ENCODE assay signal across 11 mouse cellular contexts in the genomic region with DNA sequence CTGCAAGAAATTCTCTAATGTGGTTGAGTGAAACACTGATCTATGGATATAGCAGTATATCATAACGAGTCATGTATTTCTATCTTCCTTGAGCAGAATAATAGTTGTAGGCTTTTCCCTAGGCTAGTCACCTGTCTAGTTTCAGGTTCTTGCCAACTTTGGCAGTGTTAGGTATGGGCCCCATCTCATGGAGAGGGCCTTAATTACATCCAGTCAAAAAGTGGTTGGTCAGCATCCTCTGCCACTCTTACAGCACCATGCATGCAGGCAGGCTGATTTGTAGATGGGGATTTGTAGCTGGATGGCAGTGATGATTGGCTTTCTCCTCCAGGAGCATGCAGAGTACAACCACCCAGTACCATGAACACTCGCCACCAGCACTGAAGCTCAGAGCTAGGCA.
DNase-seq lines count a peak whose midpoint lies in the region; ATAC-seq and TF ChIP-seq lines count a peak whose summit lies in the region.
"Had no signal": no experiment of that assay in that cellular context is flagged by ENCODE, and none has a peak within 500 bp of the region (broad histone marks: within the 10 kb centered on the region; RNA-seq: fewer than 3 reads in every experiment).

No protein-coding gene starts in this region.

- H3K27ac ChIP-seq in intestine, postnatal 0 days (ENCODE audit: low read depth, low read length): no peak overlapping the region
- no peak overlapping the region for H3K27ac ChIP-seq in intestine, embryonic 16.5 days (ENCODE audit: low read length)
- H3K27ac ChIP-seq in midbrain, embryonic 11.5 days (ENCODE audit: low read depth, low read length): no peak overlapping the region
- no peak overlapping the region for H3K27ac ChIP-seq in midbrain, embryonic 15.5 days
- H3K27ac ChIP-seq: heart, embryonic 13.5 days had no signal

- no peaks in the 10 kb centered on the region for H3K27me3 ChIP-seq in intestine, postnatal 0 days (replicated peaks; ENCODE audit: control insufficient read depth, insufficient read depth, low read length)
- no peaks in the 10 kb centered on the region for H3K27me3 ChIP-seq in intestine, embryonic 16.5 days (replicated peaks; ENCODE audit: control insufficient read depth, insufficient read depth, low read length)
- no peaks in the 10 kb centered on the region for H3K27me3 ChIP-seq in midbrain, embryonic 11.5 days (ENCODE audit: control insufficient read depth, insufficient read depth, low read length)
- H3K27me3 ChIP-seq in midbrain, embryonic 15.5 days (replicated peaks): no peaks in the 10 kb centered on the region
- H3K27me3 ChIP-seq: heart, embryonic 13.5 days had no signal

- H3K36me3 ChIP-seq in intestine, postnatal 0 days (ENCODE audit: control insufficient read depth, insufficient read depth): no peaks in the 10 kb centered on the region; the same call in 1 of the 2 replicates
- H3K36me3 ChIP-seq in intestine, embryonic 16.5 days (ENCODE audit: control insufficient read depth, insufficient read depth, low read length): no peaks in the 10 kb centered on the region
- no peaks in the 10 kb centered on the region for H3K36me3 ChIP-seq in midbrain, embryonic 11.5 days (ENCODE audit: control insufficient read depth, insufficient read depth, low read length)
- H3K36me3 ChIP-seq in midbrain, embryonic 15.5 days (replicated peaks): peaks cover 4% of the 10 kb centered on the region; the same call in 1 of the 2 replicates

- H3K4me2 ChIP-seq in intestine, postnatal 0 days (replicated peaks; ENCODE audit: low read depth): no peak overlapping the region
- H3K4me2 ChIP-seq in intestine, embryonic 16.5 days (ENCODE audit: low read depth, low read length): no peak overlapping the region
- no peak overlapping the region for H3K4me2 ChIP-seq in midbrain, embryonic 11.5 days
- no peak overlapping the region for H3K4me2 ChIP-seq in midbrain, embryonic 15.5 days
- H3K4me2 ChIP-seq: heart, embryonic 13.5 days; liver, embryonic 11.5 days had no signal

- no peak overlapping the region for H3K9ac ChIP-seq in intestine, postnatal 0 days (ENCODE audit: low read depth, low read length)
- H3K9ac ChIP-seq in intestine, embryonic 16.5 days (ENCODE audit: low read depth, low read length): no peak overlapping the region
- H3K9ac ChIP-seq in midbrain, embryonic 11.5 days (ENCODE audit: low read length): no peak overlapping the region
- no peak overlapping the region for H3K9ac ChIP-seq in midbrain, embryonic 15.5 days
- H3K9ac ChIP-seq: heart, embryonic 13.5 days had no signal

- H3K4me1 ChIP-seq in intestine, postnatal 0 days (replicated peaks; ENCODE audit: control insufficient read depth, insufficient read depth, low read length): no peaks in the 10 kb centered on the region
- no peaks in the 10 kb centered on the region for H3K4me1 ChIP-seq in intestine, embryonic 16.5 days (ENCODE audit: control insufficient read depth, insufficient read depth, low read length)
- H3K4me1 ChIP-seq in midbrain, embryonic 11.5 days (ENCODE audit: control insufficient read depth, insufficient read depth, low read length): no peaks in the 10 kb centered on the region
- no peaks in the 10 kb centered on the region for H3K4me1 ChIP-seq in midbrain, embryonic 15.5 days
- H3K4me1 ChIP-seq: heart, embryonic 13.5 days had no signal

- TF ChIP-seq CTCF in intestine, postnatal 0 days (IDR thresholded peaks at IDR 0.05; ENCODE audit: low read depth): peak; percentile 42

- no peak overlapping the region for H3K4me3 ChIP-seq in intestine, postnatal 0 days (ENCODE audit: low read depth, low read length)
- H3K4me3 ChIP-seq in intestine, embryonic 16.5 days (ENCODE audit: low read length): no peak overlapping the region
- no peak overlapping the region for H3K4me3 ChIP-seq in midbrain, embryonic 11.5 days (ENCODE audit: low read depth, low read length)
- no peak overlapping the region for H3K4me3 ChIP-seq in midbrain, embryonic 15.5 days
- H3K4me3 ChIP-seq: erythroblast, embryonic 14.5 days; heart, embryonic 13.5 days had no signal

- ATAC-seq in intestine, postnatal 0 days: no peak
- no peak for ATAC-seq in intestine, embryonic 16.5 days
- ATAC-seq in midbrain, embryonic 11.5 days (ENCODE audit: low FRiP score): no peak
- ATAC-seq in midbrain, embryonic 15.5 days (replicated peaks): no peak

- peak; percentile 35 for DNase-seq in midbrain, embryonic 11.5 days (ENCODE audit: low spot score, missing footprints)
- DNase-seq in cerebellum, adult 9-10 months: peak; percentile 43
- DNase-seq in embryo, embryonic 10.5 days (ENCODE audit: low spot score): no peak
- DNase-seq in layer of hippocampus, postnatal 14 days (ENCODE audit: low spot score in 2 of 2): no peak
- DNase-seq: right cerebral cortex, postnatal 25 days had no signal

- no peaks in the 10 kb centered on the region for H3K9me3 ChIP-seq in intestine, postnatal 0 days (ENCODE audit: control insufficient read depth)
- H3K9me3 ChIP-seq in intestine, embryonic 16.5 days (ENCODE audit: control insufficient read depth, low read length): no peaks in the 10 kb centered on the region
- no peaks in the 10 kb centered on the region for H3K9me3 ChIP-seq in midbrain, embryonic 11.5 days (ENCODE audit: control insufficient read depth, low read length)
- H3K9me3 ChIP-seq in midbrain, embryonic 15.5 days: no peaks in the 10 kb centered on the region
- H3K9me3 ChIP-seq: heart, embryonic 13.5 days had no signal

- 99% methylated on average over 2 of the region's 2 CpGs for WGBS in intestine, postnatal 0 days
- WGBS in intestine, embryonic 16.5 days: 96% methylated on average over 2 of the region's 2 CpGs
- 86% methylated on average over 2 of the region's 2 CpGs for WGBS in midbrain, embryonic 11.5 days
- WGBS in midbrain, embryonic 15.5 days: 97% methylated on average over 2 of the region's 2 CpGs

Comparison
In these comparisons a context has a peak if more than half of its experiments do, and no peak if none do; other contexts are left out.
1. DNase-seq: peak in midbrain, embryonic 11.5 days (single experiment) and cerebellum, adult 9-10 months (single experiment); none in embryo, embryonic 10.5 days (single experiment) and layer of hippocampus, postnatal 14 days (0 of 2).